Mouse (Mus musculus) lung, embryonic 16.5 days (tissue): ENCODE measurements around the gene Arl5b. TPM values are rescaled to one million over a fixed set of nuclear protein-coding genes. Genes with fewer than 3 reads are reported as not detected.

Experiments
- ATAC-seq: fragments of 200-750 bp; cut with Nextera tagmentation; 2 replicates; pipeline ENCODE4 v1.8.0; 2017; ENCODE audit warnings: low read depth, mild to moderate bottlenecking, moderate library complexity
- H3K27ac ChIP-seq: fragments of 300-500 bp; sonication (generic); 2 replicates; pipeline ENCODE4 v1.5.1; 2014; ENCODE audit warnings: mild to moderate bottlenecking, control low read depth, low read length
- H3K27me3 ChIP-seq: fragments of 300-500 bp; sonication (generic); 2 replicates; pipeline ENCODE4 v1.6.1; 2014; ENCODE audit warnings: low read depth, low read length, mixed read lengths; ENCODE audit not compliant: control insufficient read depth, insufficient read depth
- H3K36me3 ChIP-seq: fragments of 300-500 bp; sonication (generic); 2 replicates; pipeline ENCODE4 v1.6.1; 2014; ENCODE audit warnings: low read length; ENCODE audit not compliant: control insufficient read depth, insufficient read depth
- H3K4me1 ChIP-seq: fragments of 300-500 bp; sonication (generic); replicated peaks from 2 replicates; pipeline ENCODE4 v1.6.1; 2014; ENCODE audit warnings: low read length, mixed read lengths; ENCODE audit not compliant: control insufficient read depth, insufficient read depth
- H3K4me2 ChIP-seq: fragments of 300-500 bp; sonication (generic); 2 replicates; pipeline ENCODE4 v1.6.1; 2014; ENCODE audit warnings: low read depth, low read length, control low read depth
- H3K4me3 ChIP-seq: fragments of 300-500 bp; sonication (generic); 2 replicates; pipeline ENCODE4 v1.5.1; 2014; ENCODE audit warnings: mild to moderate bottlenecking, low read length, control low read depth
- H3K9ac ChIP-seq: fragments of 300-500 bp; sonication (generic); 2 replicates; pipeline ENCODE4 v1.6.1; 2014; ENCODE audit warnings: low read length, control low read depth
- H3K9me3 ChIP-seq: fragments of 300-500 bp; sonication (generic); 2 replicates; pipeline ENCODE4 v1.6.1; 2016; ENCODE audit warnings: low read length; ENCODE audit not compliant: control insufficient read depth
- WGBS: fragments of 180-500 bp; shearing (Covaris S2); extraction: QIAGEN DNeasy Blood & Tissue Kit; methylation state at CpG from one replicate; pipeline ENCODE4 v1.1.7; 2014; 5-methylcytosine and 5-hydroxymethylcytosine counted together
- polyA plus RNA-seq: library from polyadenylated mRNA; unstranded; fragments of >200 nt; fragmentation: Nextera tagmentation; extraction: Ambion mirVana; gene quantifications from 2 replicates; pipeline ENCODE4 v1.2.1, GENCODE M21; 2015

Gene Arl5b
- polyA plus RNA-seq, 1 experiment from 2014 or later: 30.1 TPM

- Histone ChIP-seq H3K9ac (no peak overlapping the region), H3K4me1 (no peaks in the 10 kb centered on the region), H3K36me3 (no peaks in the 10 kb centered on the region), H3K27me3 (no peaks in the 10 kb centered on the region), H3K27ac (no peak overlapping the region), H3K4me3 (no peak overlapping the region), H3K4me2 (no peak overlapping the region), H3K9me3 (no peaks in the 10 kb centered on the region)
- WGBS: 46% methylated on average over 3 of the region's 3 CpGs
- no peak for ATAC-seq
Measured at GRCm38 (mm10) chr2:15096514-15097090, 47.4 kb downstream of the Arl5b start.

DNA sequence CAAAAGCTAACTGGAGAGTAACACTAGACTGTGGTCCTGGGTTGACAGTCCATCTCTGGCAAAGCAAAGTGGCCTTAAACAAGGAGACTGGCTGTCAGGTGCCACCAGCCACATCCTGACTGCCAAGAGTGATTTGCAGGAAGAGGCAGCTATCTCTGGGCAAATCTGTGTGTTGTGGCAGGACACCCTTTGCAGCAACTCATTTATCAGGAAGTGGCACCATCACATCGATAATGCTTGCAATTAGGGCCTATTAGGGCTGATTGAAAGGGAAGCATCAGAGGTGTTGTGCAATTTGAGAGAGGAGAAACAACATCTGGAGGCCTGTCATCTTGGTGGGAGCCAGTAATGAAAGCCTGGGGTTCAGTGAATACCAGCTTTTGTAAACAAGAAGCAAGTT, 55.2 kb downstream of the Arl5b start:
- no peak overlapping the region for H3K4me3 ChIP-seq
- no peak overlapping the region for H3K27ac ChIP-seq
- H3K9me3 ChIP-seq: no peaks in the 10 kb centered on the region
- H3K27me3 ChIP-seq: no peaks in the 10 kb centered on the region
- H3K36me3 ChIP-seq: no peaks in the 10 kb centered on the region
- H3K4me1 ChIP-seq: peaks cover 3% of the 10 kb centered on the region; the same call in 1 of the 2 replicates
- H3K9ac ChIP-seq: no peak overlapping the region
- H3K4me2 ChIP-seq: no peak overlapping the region
- ATAC-seq: peak; percentile 54
- WGBS: 16% methylated on average over 1 of the region's 1 CpGs

- no peak for ATAC-seq
- Histone ChIP-seq H3K36me3 (no peaks in the 10 kb centered on the region), H3K27ac (no peak overlapping the region), H3K9me3 (no peaks in the 10 kb centered on the region), H3K4me3 (no peak overlapping the region), H3K4me2 (no peak overlapping the region), H3K9ac (no peak overlapping the region), H3K27me3 (no peaks in the 10 kb centered on the region), H3K4me1 (no peaks in the 10 kb centered on the region)
- WGBS: 60% methylated on average over 2 of the region's 2 CpGs
Measured at GRCm38 (mm10) chr2:15111290-15111689, 62.1 kb downstream of the Arl5b start.

DNA sequence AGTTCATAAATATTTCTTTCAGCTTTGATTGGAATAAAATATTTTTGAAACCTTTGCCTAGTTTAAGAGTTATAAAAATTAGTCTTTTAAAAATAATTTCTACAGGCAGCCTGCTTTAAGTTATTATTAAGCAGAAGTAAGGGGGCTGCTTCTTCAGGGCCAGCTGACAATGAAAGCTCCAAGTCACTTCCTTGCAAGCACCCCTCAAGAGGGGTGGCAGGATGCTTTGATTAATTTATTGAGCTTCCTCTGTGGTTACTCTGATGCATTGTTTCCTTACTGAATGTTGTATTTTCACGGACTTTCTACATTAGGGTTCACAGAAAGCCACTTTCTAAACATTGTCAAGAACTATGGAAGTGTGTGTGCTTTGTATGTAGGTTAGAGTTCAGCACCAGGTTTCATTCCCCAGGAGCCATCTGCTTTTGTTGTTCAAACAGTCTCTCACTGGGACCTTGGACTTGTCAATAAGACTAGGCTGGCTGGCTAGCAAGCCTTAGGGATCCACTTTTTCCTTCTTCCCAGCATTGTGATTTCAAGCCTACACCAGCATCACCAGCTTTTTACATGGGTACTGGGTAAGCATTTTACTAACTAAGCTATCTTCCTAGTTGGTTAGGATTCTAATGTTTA, 62.7 kb downstream of the Arl5b start:
- H3K4me1 ChIP-seq: no peaks in the 10 kb centered on the region
- H3K9me3 ChIP-seq: no peaks in the 10 kb centered on the region
- H3K4me3 ChIP-seq: no peak overlapping the region
- no peaks in the 10 kb centered on the region for H3K36me3 ChIP-seq
- 33% methylated on average over 1 of the region's 1 CpGs for WGBS
- no peak overlapping the region for H3K27ac ChIP-seq
- H3K27me3 ChIP-seq: no peaks in the 10 kb centered on the region
- no peak overlapping the region for H3K9ac ChIP-seq
- H3K4me2 ChIP-seq: no peak overlapping the region
- ATAC-seq: no peak

GRCm38 (mm10) chr2:15112741-15113140, 63.5 kb downstream of the Arl5b start:
- Histone ChIP-seq H3K4me1 (no peaks in the 10 kb centered on the region), H3K27me3 (no peaks in the 10 kb centered on the region), H3K36me3 (no peaks in the 10 kb centered on the region), H3K9me3 (no peaks in the 10 kb centered on the region), H3K27ac (no peak overlapping the region), H3K4me2 (no peak overlapping the region), H3K9ac (no peak overlapping the region), H3K4me3 (no peak overlapping the region)
- 84% methylated on average over 6 of the region's 6 CpGs for WGBS
- no peak for ATAC-seq

GRCm38 (mm10) chr2:15121217-15121680, 72.1 kb downstream of the Arl5b start:
- no peak overlapping the region for H3K9ac ChIP-seq
- no peaks in the 10 kb centered on the region for H3K9me3 ChIP-seq
- H3K4me1 ChIP-seq: no peaks in the 10 kb centered on the region
- no peak overlapping the region for H3K4me2 ChIP-seq
- H3K27me3 ChIP-seq: no peaks in the 10 kb centered on the region
- H3K4me3 ChIP-seq: no peak overlapping the region
- ATAC-seq: no peak
- WGBS: 90% methylated on average over 1 of the region's 1 CpGs
- H3K27ac ChIP-seq: no peak overlapping the region
- no peaks in the 10 kb centered on the region for H3K36me3 ChIP-seq

Other genes starting within 250 kb of the Arl5b start
- gene Nsun6, start 5.7 kb downstream of the Arl5b start, polyA plus RNA-seq: 14.8 and 15.2 TPM in 2 replicates